Mouse (Mus musculus) bone marrow macrophage, adult 2 months (primary cell): ENCODE measurements at regions not wholly inside any gene's neighbourhood (a gene's known extent, or its start where the extent isn't known, plus 50 kb on each side); places are given as distances from the start of the nearest gene placed in this dataset.

ENCODE experiments used
- H3K27ac ChIP-seq: 2 replicates; pipeline ENCODE4 v1.5.1; 2012; ENCODE audit warnings: low read depth, low read length; ENCODE audit not compliant: insufficient read depth
- H3K4me1 ChIP-seq: 2 replicates; pipeline ENCODE4 v1.6.1; 2012; ENCODE audit warnings: low read length; ENCODE audit not compliant: control insufficient read depth, insufficient read depth
- H3K4me3 ChIP-seq: 2 replicates; pipeline ENCODE4 v1.5.1; 2012; ENCODE audit warnings: mild to moderate bottlenecking, low read length, moderate library complexity; ENCODE audit not compliant: insufficient read depth
- CTCF ChIP-seq: IDR thresholded peaks from 2 replicates; pipeline ENCODE4 v1.5.1; 2012; ENCODE audit warnings: low read depth, mild to moderate bottlenecking, low read length, moderate library complexity
- POLR2A ChIP-seq: IDR thresholded peaks from 2 replicates; pipeline ENCODE4 v1.6.1; 2012; ENCODE audit warnings: mild to moderate bottlenecking, low read depth, low read length, borderline replicate concordance

GRCm38 (mm10) chr12:33804206-33804791 is 123.9 kb upstream of the Ferd3l start:
- Histone ChIP-seq H3K4me1 (no peaks in the 10 kb centered on the region), H3K27ac (no peak overlapping the region), H3K4me3 (no peak overlapping the region)
- no peak for TF ChIP-seq POLR2A
- TF ChIP-seq CTCF: no peak

- Histone ChIP-seq H3K4me1 (no peaks in the 10 kb centered on the region), H3K4me3 (no peak overlapping the region), H3K27ac (no peak overlapping the region)
- TF ChIP-seq CTCF (no peak), POLR2A (no peak)
These were observed 102.7 kb upstream of the Ferd3l start for GRCm38 (mm10) chr12:33825571-33825970.

GRCm38 (mm10) chr12:33849088-33849487 is 79.1 kb upstream of the Ferd3l start:
- Histone ChIP-seq H3K4me1 (no peaks in the 10 kb centered on the region), H3K4me3 (no peak overlapping the region), H3K27ac (no peak overlapping the region)
- no peak for TF ChIP-seq CTCF
- TF ChIP-seq POLR2A: no peak

- H3K4me1 ChIP-seq: no peaks in the 10 kb centered on the region
- no peak overlapping the region for H3K27ac ChIP-seq
- TF ChIP-seq CTCF: no peak
- TF ChIP-seq POLR2A: no peak
- no peak overlapping the region for H3K4me3 ChIP-seq
These were observed 76.5 kb upstream of the Ferd3l start for GRCm38 (mm10) chr12:33851736-33852135.
